Mouse (Mus musculus) left cerebral cortex, adult 2 months (tissue): ENCODE results near the gene Shroom1. TPM values are rescaled to one million over a fixed set of nuclear protein-coding genes. Genes with fewer than 3 reads are reported as not detected.

Experiments
- DNase-seq, 2 experiments: peaks; one replicate each; pipeline ENCODE4 v3.0.0; 2021 to 2022; ENCODE audit warnings: low spot score in 2 of 2, mixed read lengths in 1 of 2; ENCODE audit errors: extremely low spot score in 1 of 2
- H3K27ac ChIP-seq: fragments of 200-600 bp; 2 replicates; pipeline ENCODE4 v1.8.1; 2022
- H3K4me3 ChIP-seq: fragments of 200-600 bp; 2 replicates; pipeline ENCODE4 v1.8.1; 2022
- CTCF ChIP-seq: fragments of 200-600 bp; IDR thresholded peaks from 2 replicates; pipeline ENCODE4 v1.8.1; 2022; ENCODE audit warnings: antibody characterized with exemption, mild to moderate bottlenecking, moderate library complexity
- intact Hi-C: fragments of 180-260 bp; cut with DNase I; formaldehyde crosslinking; loops from one replicate; pipeline ENCODE4 v1.15.1; 2025
- total RNA-seq, 2 experiments: library from RNA; stranded (reverse); gene quantifications; 2 replicates each; pipeline ENCODE4 v1.2.3; 2021

Shroom1 gene
- total RNA-seq, 2 experiments from 2014 or later = 5.4 to 6.3 TPM

DNA sequence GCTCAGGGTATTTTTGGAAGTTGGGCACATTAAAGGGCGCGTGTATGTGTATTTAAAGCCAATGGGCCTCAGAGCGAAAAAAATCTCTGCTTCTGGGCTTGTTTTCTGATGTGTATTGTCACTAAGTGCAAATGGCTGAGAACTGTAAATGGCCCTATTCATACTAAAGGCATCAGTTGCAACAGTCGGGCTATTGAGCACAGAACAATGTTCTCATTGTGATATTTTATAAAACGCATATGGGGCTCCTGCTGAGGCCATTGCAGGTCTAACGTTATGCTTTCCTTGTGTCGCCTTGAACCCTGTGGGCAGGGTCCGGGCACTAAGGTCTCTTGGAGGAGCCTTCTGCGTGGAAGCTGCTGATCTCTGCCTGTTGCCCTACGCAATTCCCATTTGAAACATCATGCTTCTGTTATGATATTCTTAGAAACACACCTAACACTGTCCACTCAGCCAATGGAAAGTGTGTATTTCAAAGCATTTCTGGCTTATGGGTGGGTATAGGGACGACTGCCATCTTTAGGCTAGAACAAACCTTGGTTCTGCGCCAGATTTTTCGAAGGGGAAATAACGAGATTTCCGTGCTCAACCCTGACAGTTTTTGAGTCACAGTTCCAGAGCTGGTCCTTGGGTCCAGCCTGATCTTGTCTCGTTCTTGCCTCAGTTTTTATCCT, 12.4 kb downstream of the Shroom1 start:
- Histone ChIP-seq H3K4me3 (no peak overlapping the region; the same call in 1 of the 2 replicates), H3K27ac (peak overlapping the region; percentile 85)

DNA sequence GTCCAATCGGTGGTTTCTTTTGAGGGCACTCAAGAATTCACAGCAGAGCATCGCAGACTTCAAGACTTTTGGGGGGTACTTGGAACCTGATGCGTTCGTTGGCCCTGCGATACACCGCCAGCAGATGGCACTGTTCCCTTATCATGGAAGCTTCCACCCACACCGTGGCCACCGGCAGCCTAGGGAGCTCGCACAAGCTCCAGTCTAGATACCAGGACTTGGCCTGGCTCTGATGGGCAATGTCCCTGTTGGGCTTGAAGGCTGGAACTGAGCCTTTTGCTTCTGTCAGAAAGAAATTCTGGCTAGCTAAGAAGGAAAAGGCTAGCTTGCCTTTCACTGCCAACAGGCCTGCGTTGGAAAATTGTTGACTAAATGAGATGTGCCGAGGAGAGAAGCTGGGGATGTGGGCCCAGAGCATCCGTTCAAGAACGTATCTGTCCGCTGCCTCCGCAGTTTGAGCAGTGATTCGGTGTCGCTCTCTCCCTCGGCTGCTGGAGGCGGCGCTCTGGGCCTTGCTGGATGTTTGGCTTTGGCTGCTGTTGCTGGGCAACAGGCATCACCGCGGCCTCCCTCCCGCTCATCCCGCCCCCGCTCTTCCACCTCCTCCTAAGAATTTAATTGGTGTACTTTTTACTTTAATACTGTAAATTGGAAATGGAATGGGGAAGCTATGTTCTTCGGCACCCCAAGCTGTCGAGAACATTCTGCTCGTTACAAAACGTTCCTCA, 13.1 kb downstream of the Shroom1 start, which contains the start of gene Gm9837:
Gene Gm9837, minus strand, starts transcription at position 512 of the 728 bp plus-strand sequence.
- peak within 1 kb of the TSS; percentile 85 for H3K27ac ChIP-seq
- peak within 1 kb of the TSS; percentile 29 for H3K4me3 ChIP-seq
- DNase-seq = peak; percentile 91 to 94
- peak; percentile 92 for TF ChIP-seq CTCF
- intact Hi-C loops = loop anchor here (1.0 to 10.0 kb wide), 7 partner anchors 27 to 375 kb away; partner anchors contain the start of gene Kif3a

More for the DNA sequence above, 12.4 kb downstream of the Shroom1 start:
- intact Hi-C loops = loop anchor here (10.0 kb wide), 1 partner anchor 375 kb away; no protein-coding TSS in a partner anchor
- DNase-seq = peak in 1 of 2 experiments; percentile 33
- TF ChIP-seq CTCF = no peak

DNA sequence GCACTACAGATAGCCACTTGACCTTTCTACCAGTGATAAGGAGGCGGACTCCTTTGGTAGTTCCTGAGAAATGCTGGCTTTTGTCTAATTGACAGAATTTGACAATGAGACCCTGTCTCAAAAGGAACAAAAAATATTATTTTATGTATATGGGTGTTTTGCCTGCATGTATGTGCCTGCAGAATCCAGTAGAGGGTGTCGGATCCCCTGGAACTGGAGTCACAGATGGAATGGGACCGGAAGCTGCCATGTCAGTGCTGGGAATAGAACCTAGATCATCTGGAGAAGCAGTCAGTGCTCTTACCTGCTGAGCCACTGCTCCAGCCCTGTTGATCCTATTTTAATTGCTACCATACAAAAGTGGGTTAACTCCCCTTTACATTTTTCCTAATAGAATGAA, 15.7 kb downstream of the Shroom1 start:
- DNase-seq = no peak
- intact Hi-C loops = loop anchor here (5.0 kb wide), 1 partner anchor 95 kb away; the partner anchor contains the start of gene Kif3a
- TF ChIP-seq CTCF = peak; percentile 39
- Histone ChIP-seq H3K27ac (no peak overlapping the region), H3K4me3 (no peak overlapping the region)

DNA sequence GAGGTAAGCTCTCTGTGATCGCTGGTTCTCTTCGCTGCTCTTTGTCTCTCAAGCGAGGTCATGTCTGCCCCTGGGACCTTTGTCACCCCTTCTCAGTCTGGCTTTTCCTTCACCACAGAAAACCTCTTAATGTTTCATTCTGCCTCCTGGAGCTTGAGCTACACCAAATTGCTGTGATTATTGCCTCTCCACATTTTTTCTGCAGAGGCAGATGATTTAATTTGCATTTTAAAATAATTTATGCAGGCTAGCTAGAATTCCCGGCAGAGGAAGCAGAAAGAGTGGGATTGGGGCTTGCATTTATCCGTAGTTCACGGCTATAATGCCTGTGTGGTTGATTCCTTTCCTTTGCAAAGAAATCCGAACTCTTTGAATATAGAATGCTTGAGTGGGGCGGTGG, 18.6 kb downstream of the Shroom1 start:
- Histone ChIP-seq H3K4me3 (peak overlapping the region; percentile 28), H3K27ac (peak overlapping the region; percentile 79)
- no peak for TF ChIP-seq CTCF
- no peak for DNase-seq
- intact Hi-C loops = no loop called here

DNA sequence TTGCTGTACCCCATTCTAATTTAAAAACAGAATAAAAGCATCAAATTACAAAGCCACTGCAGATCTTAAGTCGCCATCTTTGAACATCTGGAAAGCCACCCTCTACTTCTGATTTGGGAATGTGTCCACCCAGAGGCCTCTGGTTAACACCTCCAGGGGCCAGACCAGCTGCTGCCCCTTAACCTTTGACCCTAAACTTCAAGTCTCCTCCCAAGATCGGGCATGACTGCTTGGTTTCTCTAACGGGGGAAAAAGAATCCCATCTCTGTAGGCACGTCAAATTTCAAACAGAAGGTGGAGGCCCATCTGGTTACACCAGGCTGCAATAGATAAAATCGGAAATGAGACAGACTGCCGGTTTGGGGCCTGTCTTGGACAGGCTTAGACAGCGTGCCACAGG, 20.8 kb downstream of the Shroom1 start:
- H3K4me3 ChIP-seq = peak overlapping the region; percentile 75
- peak overlapping the region; percentile 98; the same call in 1 of the 2 replicates for H3K27ac ChIP-seq
- intact Hi-C loops = no loop called here

DNA sequence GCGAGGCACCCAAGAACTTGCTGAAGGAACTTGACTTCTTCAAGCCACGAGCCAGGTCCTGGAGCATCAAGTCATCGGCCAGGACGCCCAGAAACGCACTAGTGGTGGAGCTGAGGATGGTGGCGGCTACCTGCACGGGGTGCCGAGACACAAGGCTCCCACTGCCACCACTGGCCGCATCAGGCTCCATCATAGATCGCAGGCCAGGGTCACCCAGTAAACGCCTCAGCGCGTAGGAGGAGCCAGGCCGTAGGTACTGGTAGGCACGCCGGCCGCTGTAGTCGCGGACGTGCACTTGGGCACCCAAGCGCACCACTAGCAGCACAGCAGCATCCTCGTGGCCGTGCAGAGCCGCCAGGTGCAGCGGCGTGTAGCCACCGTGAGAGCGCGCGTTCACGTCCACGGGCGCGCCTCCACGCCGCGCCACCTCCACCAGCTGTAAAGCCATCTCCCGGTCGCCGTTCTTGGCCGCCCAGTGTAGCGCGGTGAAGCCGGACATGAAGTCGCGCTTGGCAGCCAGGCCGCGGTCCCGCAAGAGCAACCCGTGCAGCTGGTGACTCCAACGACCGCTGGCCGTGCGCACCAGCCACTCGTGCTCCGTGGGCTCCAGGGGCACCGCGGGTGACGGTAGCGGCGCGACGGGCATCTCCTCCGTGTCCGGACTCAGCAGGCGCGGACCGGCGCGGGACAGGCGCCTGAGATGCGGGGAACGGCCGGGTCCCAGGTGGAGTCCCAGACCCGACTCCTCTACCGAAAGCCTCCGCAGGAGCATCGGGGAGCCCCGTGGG, 21.6 kb downstream of the Shroom1 start:
- DNase-seq = peak; percentile 51 to 55
- intact Hi-C loops = no loop called here
- Histone ChIP-seq H3K4me3 (peak overlapping the region; percentile 75), H3K27ac (peak overlapping the region; percentile 98)
- TF ChIP-seq CTCF = no peak

More for the DNA sequence above, 20.8 kb downstream of the Shroom1 start:
- no peak for TF ChIP-seq CTCF
- DNase-seq = no peak

DNA sequence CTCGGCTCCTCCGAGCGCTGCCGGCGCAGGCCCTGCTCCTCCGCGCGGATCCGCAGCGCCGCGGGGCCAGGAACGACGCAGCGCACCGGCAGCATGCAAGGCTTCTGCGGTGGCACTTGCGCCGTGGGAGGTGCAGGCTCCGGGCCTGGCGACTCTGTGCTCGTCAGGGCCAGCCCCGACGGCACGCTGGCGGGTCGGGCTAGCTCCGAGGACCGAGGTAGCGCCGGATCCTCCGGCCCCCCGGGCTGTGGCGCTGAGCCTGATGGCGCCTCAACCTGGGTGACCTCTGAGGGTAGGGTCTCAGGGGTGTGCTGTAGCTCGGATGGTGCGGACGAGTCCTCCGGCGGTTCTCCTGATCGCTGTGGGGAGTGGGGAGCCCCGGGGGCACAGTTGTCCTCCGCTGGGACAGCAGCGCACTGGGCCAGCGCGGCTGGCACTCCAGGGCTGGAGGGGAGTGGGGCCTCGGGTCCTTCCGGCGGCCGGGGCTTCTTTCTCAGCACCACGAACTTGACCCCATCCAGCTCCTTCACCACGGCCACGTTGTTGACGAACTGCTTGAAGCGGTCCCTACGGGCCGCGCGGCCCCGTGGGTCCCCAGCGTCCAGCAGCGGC, 22.3 kb downstream of the Shroom1 start:
- peak; percentile 51 to 52 for DNase-seq
- H3K27ac ChIP-seq = peak overlapping the region; percentile 98
- intact Hi-C loops = no loop called here
- H3K4me3 ChIP-seq = peak overlapping the region; percentile 75
- no peak for TF ChIP-seq CTCF

DNA sequence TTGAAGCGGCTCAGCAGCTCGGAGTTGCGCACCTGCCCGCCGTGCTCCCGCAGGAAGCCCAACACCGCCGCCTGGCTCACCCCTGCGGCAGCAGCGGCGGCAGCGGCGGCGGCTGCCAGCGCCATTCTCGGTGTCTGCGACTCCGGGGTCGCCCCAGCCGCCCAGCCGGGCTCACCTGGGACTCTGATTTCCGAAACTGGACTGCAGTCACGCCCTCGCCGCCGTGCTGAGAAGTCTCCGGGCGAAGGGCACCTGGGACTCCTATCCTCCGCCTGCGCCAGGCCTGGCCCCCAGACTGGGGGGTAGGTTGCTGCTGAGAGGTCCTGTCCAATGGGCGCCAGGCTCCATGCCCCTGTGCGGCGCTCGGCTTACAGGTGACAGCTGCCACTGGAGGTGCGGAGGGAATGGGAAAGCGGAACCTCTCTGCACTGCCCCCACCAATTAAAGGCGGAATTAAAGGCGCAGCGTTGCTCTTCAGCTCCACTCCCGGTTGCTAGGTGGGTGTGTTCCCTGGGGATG, 22.8 kb downstream of the Shroom1 start, which contains the start of the genes Gm9945 and Sowaha:
Gene Gm9945, plus strand, starts transcription at position 384 of the 519 bp plus-strand sequence.
Gene Sowaha, minus strand, starts transcription at position 492 of the 519 bp plus-strand sequence.
- peak; percentile 64 to 74 for DNase-seq
- peak within 1 kb of the TSS; percentile 98 for H3K27ac ChIP-seq
- no peak; the same call in none of the 2 replicates for TF ChIP-seq CTCF
- peak within 1 kb of the TSS; percentile 75 for H3K4me3 ChIP-seq
- intact Hi-C loops = no loop called here

DNA sequence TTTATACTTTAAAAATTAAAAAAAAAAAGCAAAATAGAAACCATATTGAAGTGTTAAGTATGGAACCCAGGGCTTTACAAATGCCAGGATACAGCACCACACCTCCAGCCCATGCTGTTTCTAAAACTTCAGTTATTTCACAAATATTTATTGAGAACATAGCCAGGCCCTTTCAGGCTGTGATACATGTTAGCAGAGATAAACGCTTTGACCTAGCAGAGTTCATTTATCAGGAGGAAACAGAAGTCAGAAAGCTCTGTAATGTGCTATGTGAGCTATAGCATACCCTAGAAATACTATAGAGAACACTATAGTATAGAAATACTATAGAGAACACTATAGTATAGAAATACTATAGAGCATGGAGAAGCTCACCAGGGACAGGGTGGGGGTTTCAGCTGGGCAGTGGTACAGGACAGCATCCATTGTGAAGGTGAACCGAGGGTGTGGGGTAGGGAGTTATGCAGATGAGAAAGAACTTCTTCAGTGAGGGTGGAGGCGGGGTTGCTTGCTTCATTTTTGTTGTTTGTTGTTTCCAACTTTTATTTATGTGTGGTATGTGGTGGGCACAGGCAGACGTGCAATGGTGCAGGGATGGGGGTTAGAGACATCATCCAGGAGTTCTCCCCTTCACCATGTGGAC, 24.2 kb downstream of the Shroom1 start:
- DNase-seq = no peak
- intact Hi-C loops = no loop called here
- TF ChIP-seq CTCF = no peak
- H3K27ac ChIP-seq = no peak overlapping the region
- 0 out of 2 replicates have a peak overlapping the region, but pooled peaks have one; percentile 19 for H3K4me3 ChIP-seq

DNA sequence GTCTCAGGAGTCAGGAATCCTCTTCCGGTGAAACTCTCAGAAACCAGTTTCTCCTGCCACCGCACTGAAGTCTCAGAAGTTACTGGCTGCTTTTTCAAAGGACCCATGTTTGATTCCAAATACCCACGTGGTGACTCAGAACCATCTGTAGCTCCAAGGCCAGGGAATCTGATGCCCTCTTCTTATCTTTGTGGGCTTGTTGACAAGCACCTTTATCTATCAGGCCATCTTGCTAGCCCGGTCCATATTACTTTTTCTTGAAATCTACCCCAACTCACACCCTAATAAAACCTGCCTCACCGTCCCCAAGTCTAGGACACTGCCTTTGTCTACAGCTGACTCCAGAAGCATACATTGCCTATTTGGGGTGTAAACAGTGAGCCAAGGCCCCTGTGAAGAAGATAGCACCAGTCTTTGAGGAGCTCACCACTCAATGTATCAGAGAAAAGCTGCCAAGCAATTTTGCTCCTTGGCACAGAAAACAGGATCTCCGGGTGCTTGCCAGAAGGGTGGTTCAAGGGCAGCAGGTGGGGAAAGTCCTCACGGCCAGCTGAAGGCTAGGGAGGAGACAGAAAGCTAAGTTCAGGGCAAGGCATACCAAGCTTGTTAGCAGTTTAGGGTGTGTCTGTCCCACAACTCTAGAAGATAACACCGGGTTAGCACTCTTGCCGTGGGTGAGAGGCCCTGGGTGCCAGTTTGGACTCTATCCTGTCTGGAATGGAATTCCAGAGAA, 26.3 kb downstream of the Shroom1 start:
- no peak for TF ChIP-seq CTCF

More for the DNA sequence above, 26.3 kb downstream of the Shroom1 start:
- no peak overlapping the region for H3K27ac ChIP-seq
- H3K4me3 ChIP-seq = no peak overlapping the region
- DNase-seq = no peak
- intact Hi-C loops = no loop called here
